Mouse (Mus musculus): ENCODE measurements around the gene Rsrc1. TPM values are rescaled to one million over a fixed set of nuclear protein-coding genes. Genes with fewer than 3 reads are reported as not detected.

The Rsrc1 gene
- polyA plus RNA-seq, 1 experiment from 2014 or later = 59.6 TPM

- no peak for ATAC-seq (ENCODE audit: low FRiP score)
- H3K36me3 ChIP-seq (ENCODE audit: control insufficient read depth, insufficient read depth, low read length) = no peaks in the 10 kb centered on the region
- H3K27me3 ChIP-seq (ENCODE audit: control insufficient read depth, insufficient read depth, low read length) = no peaks in the 10 kb centered on the region
- no peak overlapping the region for H3K4me2 ChIP-seq
- no peak overlapping the region for H3K4me3 ChIP-seq (ENCODE audit: low read depth, low read length)
- H3K9me3 ChIP-seq (ENCODE audit: control insufficient read depth, low read length) = no peaks in the 10 kb centered on the region
- 88% methylated on average over 6 of the region's 6 CpGs for WGBS
- no peaks in the 10 kb centered on the region for H3K4me1 ChIP-seq (ENCODE audit: control insufficient read depth, insufficient read depth, low read length)
- no peak overlapping the region for H3K9ac ChIP-seq (ENCODE audit: low read length)
- DNase-seq (ENCODE audit: low spot score, missing footprints) = peak; percentile 28
- no peak overlapping the region for H3K27ac ChIP-seq (ENCODE audit: low read depth, low read length)
Observed at GRCm38 (mm10) chr3:67367481-67367880, 386.3 kb downstream of the Rsrc1 start.

GRCm38 (mm10) chr3:67369407-67370079, 388.4 kb downstream of the Rsrc1 start:
- H3K9me3 ChIP-seq (ENCODE audit: control insufficient read depth, low read length) = no peaks in the 10 kb centered on the region
- H3K27ac ChIP-seq (ENCODE audit: low read depth, low read length) = no peak overlapping the region
- H3K4me2 ChIP-seq = no peak overlapping the region
- H3K4me3 ChIP-seq (ENCODE audit: low read depth, low read length) = no peak overlapping the region
- no peaks in the 10 kb centered on the region for H3K36me3 ChIP-seq (ENCODE audit: control insufficient read depth, insufficient read depth, low read length)
- WGBS = 77% methylated on average over 5 of the region's 5 CpGs
- no peaks in the 10 kb centered on the region for H3K4me1 ChIP-seq (ENCODE audit: control insufficient read depth, insufficient read depth, low read length)
- DNase-seq (ENCODE audit: low spot score, missing footprints) (peak; percentile 70), ATAC-seq (ENCODE audit: low FRiP score) (no peak)
- no peak overlapping the region for H3K9ac ChIP-seq (ENCODE audit: low read length)
- peaks cover 2% of the 10 kb centered on the region; the same call in 1 of the 2 replicates for H3K27me3 ChIP-seq (ENCODE audit: control insufficient read depth, insufficient read depth, low read length)

- Histone ChIP-seq H3K4me3 (ENCODE audit: low read depth, low read length) (no peak overlapping the region), H3K4me1 (ENCODE audit: control insufficient read depth, insufficient read depth, low read length) (no peaks in the 10 kb centered on the region), H3K36me3 (ENCODE audit: control insufficient read depth, insufficient read depth, low read length) (no peaks in the 10 kb centered on the region), H3K9me3 (ENCODE audit: control insufficient read depth, low read length) (no peaks in the 10 kb centered on the region), H3K27ac (ENCODE audit: low read depth, low read length) (no peak overlapping the region), H3K9ac (ENCODE audit: low read length) (no peak overlapping the region), H3K4me2 (no peak overlapping the region), H3K27me3 (ENCODE audit: control insufficient read depth, insufficient read depth, low read length) (peaks cover 3% of the 10 kb centered on the region; the same call in 1 of the 2 replicates)
- DNase-seq (ENCODE audit: low spot score, missing footprints) (peak; percentile 57), ATAC-seq (ENCODE audit: low FRiP score) (no peak)
- WGBS = 78% methylated on average over 4 of the region's 4 CpGs
Observed at GRCm38 (mm10) chr3:67372194-67372593, 391.0 kb downstream of the Rsrc1 start.

- Histone ChIP-seq H3K27me3 (ENCODE audit: control insufficient read depth, insufficient read depth, low read length) (peaks cover 3% of the 10 kb centered on the region; the same call in 1 of the 2 replicates), H3K9ac (ENCODE audit: low read length) (no peak overlapping the region), H3K27ac (ENCODE audit: low read depth, low read length) (no peak overlapping the region), H3K9me3 (ENCODE audit: control insufficient read depth, low read length) (no peaks in the 10 kb centered on the region), H3K4me3 (ENCODE audit: low read depth, low read length) (no peak overlapping the region), H3K36me3 (ENCODE audit: control insufficient read depth, insufficient read depth, low read length) (no peaks in the 10 kb centered on the region), H3K4me2 (no peak overlapping the region), H3K4me1 (ENCODE audit: control insufficient read depth, insufficient read depth, low read length) (no peaks in the 10 kb centered on the region)
- WGBS = 65% methylated on average over 5 of the region's 5 CpGs
- ATAC-seq (ENCODE audit: low FRiP score) = no peak
- DNase-seq (ENCODE audit: low spot score, missing footprints) = peak; percentile 59
Observed at GRCm38 (mm10) chr3:67372781-67373180, 391.6 kb downstream of the Rsrc1 start.

GRCm38 (mm10) chr3:67373872-67374271, 392.7 kb downstream of the Rsrc1 start, which contains the start of gene Mlf1:
Mlf1 (plus strand) TSS chr3:67374097.
- WGBS = under 1% methylated on average over 33 of the region's 35 CpGs
- ATAC-seq (ENCODE audit: low FRiP score) (peak; percentile 99), DNase-seq (ENCODE audit: low spot score, missing footprints) (peak; percentile 99)
- Histone ChIP-seq H3K9me3 (ENCODE audit: control insufficient read depth, low read length) (no peaks in the 10 kb centered on the region), H3K27me3 (ENCODE audit: control insufficient read depth, insufficient read depth, low read length) (peaks cover 3% of the 10 kb centered on the region; the same call in 1 of the 2 replicates), H3K4me2 (peak within 1 kb of the TSS; percentile 87), H3K36me3 (ENCODE audit: control insufficient read depth, insufficient read depth, low read length) (no peaks in the 10 kb centered on the region), H3K27ac (ENCODE audit: low read depth, low read length) (no peak within 1 kb of the TSS), H3K9ac (ENCODE audit: low read length) (peak within 1 kb of the TSS; percentile 65), H3K4me1 (ENCODE audit: control insufficient read depth, insufficient read depth, low read length) (no peaks in the 10 kb centered on the region), H3K4me3 (ENCODE audit: low read depth, low read length) (peak within 1 kb of the TSS; percentile 48)

- no peaks in the 10 kb centered on the region for H3K4me1 ChIP-seq (ENCODE audit: control insufficient read depth, insufficient read depth, low read length)
- H3K36me3 ChIP-seq (ENCODE audit: control insufficient read depth, insufficient read depth, low read length) = no peaks in the 10 kb centered on the region
- H3K27me3 ChIP-seq (ENCODE audit: control insufficient read depth, insufficient read depth, low read length) = peaks cover 3% of the 10 kb centered on the region; the same call in 1 of the 2 replicates
- peak overlapping the region; percentile 65 for H3K9ac ChIP-seq (ENCODE audit: low read length)
- H3K4me2 ChIP-seq = peak overlapping the region; percentile 87
- DNase-seq (ENCODE audit: low spot score, missing footprints) = no peak
- WGBS = 37% methylated on average over 7 of the region's 7 CpGs
- H3K4me3 ChIP-seq (ENCODE audit: low read depth, low read length) = peak overlapping the region; percentile 48
- no peaks in the 10 kb centered on the region for H3K9me3 ChIP-seq (ENCODE audit: control insufficient read depth, low read length)
- no peak overlapping the region for H3K27ac ChIP-seq (ENCODE audit: low read depth, low read length)
- ATAC-seq (ENCODE audit: low FRiP score) = peak; percentile 62
Observed at GRCm38 (mm10) chr3:67374360-67374778, 393.2 kb downstream of the Rsrc1 start.

GRCm38 (mm10) chr3:67375063-67375462, 393.9 kb downstream of the Rsrc1 start, which contains the start of gene Gm17402:
Gm17402 (minus strand) TSS chr3:67375163.
- Histone ChIP-seq H3K27me3 (ENCODE audit: control insufficient read depth, insufficient read depth, low read length) (peaks cover 3% of the 10 kb centered on the region; the same call in 1 of the 2 replicates), H3K4me1 (ENCODE audit: control insufficient read depth, insufficient read depth, low read length) (no peaks in the 10 kb centered on the region), H3K9me3 (ENCODE audit: control insufficient read depth, low read length) (no peaks in the 10 kb centered on the region), H3K4me2 (peak within 1 kb of the TSS; percentile 87), H3K27ac (ENCODE audit: low read depth, low read length) (no peak within 1 kb of the TSS), H3K36me3 (ENCODE audit: control insufficient read depth, insufficient read depth, low read length) (no peaks in the 10 kb centered on the region), H3K9ac (ENCODE audit: low read length) (peak within 1 kb of the TSS; percentile 65), H3K4me3 (ENCODE audit: low read depth, low read length) (peak within 1 kb of the TSS; percentile 48)
- WGBS = 39% methylated on average over 3 of the region's 3 CpGs
- no peak for DNase-seq (ENCODE audit: low spot score, missing footprints)
- no peak for ATAC-seq (ENCODE audit: low FRiP score)

GRCm38 (mm10) chr3:67378215-67378614, 397.0 kb downstream of the Rsrc1 start:
- ATAC-seq (ENCODE audit: low FRiP score) = no peak
- H3K27ac ChIP-seq (ENCODE audit: low read depth, low read length) = no peak overlapping the region
- H3K4me1 ChIP-seq (ENCODE audit: control insufficient read depth, insufficient read depth, low read length) = no peaks in the 10 kb centered on the region
- peaks cover 3% of the 10 kb centered on the region; the same call in 1 of the 2 replicates for H3K27me3 ChIP-seq (ENCODE audit: control insufficient read depth, insufficient read depth, low read length)
- no peak overlapping the region for H3K4me3 ChIP-seq (ENCODE audit: low read depth, low read length)
- no peaks in the 10 kb centered on the region for H3K9me3 ChIP-seq (ENCODE audit: control insufficient read depth, low read length)
- H3K4me2 ChIP-seq = no peak overlapping the region
- H3K36me3 ChIP-seq (ENCODE audit: control insufficient read depth, insufficient read depth, low read length) = no peaks in the 10 kb centered on the region
- H3K9ac ChIP-seq (ENCODE audit: low read length) = no peak overlapping the region
- no peak for DNase-seq (ENCODE audit: low spot score, missing footprints)
